Mouse (Mus musculus) liver, embryonic 13.5 days (tissue): Measurements from ENCODE around the gene Itgb3. TPM values are rescaled to one million over a fixed set of nuclear protein-coding genes. Genes with fewer than 3 reads are reported as not detected.

Experiments
- ATAC-seq: fragments of 200-750 bp; cut with Nextera tagmentation; 2 replicates; pipeline ENCODE4 v1.8.0; 2017; ENCODE audit warnings: low read depth, mild to moderate bottlenecking, moderate number of reproducible peaks, moderate library complexity
- DNase-seq: peaks from one replicate; pipeline ENCODE4 v3.0.0; 2022
- H3K27ac ChIP-seq: fragments of 300-500 bp; sonication (generic); 2 replicates; pipeline ENCODE4 v1.5.1; 2015; ENCODE audit warnings: moderate library complexity, mild to moderate bottlenecking, inconsistent platforms
- H3K27me3 ChIP-seq: fragments of 300-500 bp; sonication (generic); 2 replicates; pipeline ENCODE4 v1.6.1; 2015; ENCODE audit warnings: mild to moderate bottlenecking, inconsistent platforms
- H3K36me3 ChIP-seq: fragments of 300-500 bp; sonication (generic); 2 replicates; pipeline ENCODE4 v1.6.1; 2015; ENCODE audit warnings: mild to moderate bottlenecking, inconsistent platforms
- H3K4me1 ChIP-seq: fragments of 300-500 bp; sonication (generic); replicated peaks from 2 replicates; pipeline ENCODE4 v1.6.1; 2015; ENCODE audit warnings: inconsistent platforms
- H3K4me2 ChIP-seq: fragments of 300-500 bp; sonication (generic); 2 replicates; pipeline ENCODE4 v1.6.1; 2015; ENCODE audit warnings: inconsistent platforms, mild to moderate bottlenecking, moderate library complexity
- H3K4me3 ChIP-seq: fragments of 300-500 bp; sonication (generic); replicated peaks from 2 replicates; pipeline ENCODE4 v1.5.1; 2015; ENCODE audit warnings: mild to moderate bottlenecking, inconsistent platforms
- H3K9ac ChIP-seq: fragments of 300-500 bp; sonication (generic); 2 replicates; pipeline ENCODE4 v1.6.1; 2015; ENCODE audit warnings: mild to moderate bottlenecking, inconsistent platforms
- H3K9me3 ChIP-seq: fragments of 300-500 bp; sonication (generic); replicated peaks from 2 replicates; pipeline ENCODE4 v1.6.1; 2016; ENCODE audit warnings: inconsistent platforms
- WGBS: fragments of 180-500 bp; shearing (Covaris S2); methylation state at CpG from one replicate; pipeline ENCODE4 v1.1.7; 2015; ENCODE audit not compliant: insufficient replicate concordance; 5-methylcytosine and 5-hydroxymethylcytosine counted together
- polyA plus RNA-seq: library from polyadenylated mRNA; unstranded; fragments of >200 nt; fragmentation: Nextera tagmentation; extraction: Ambion mirVana; gene quantifications from 2 replicates; pipeline ENCODE4 v1.2.1, GENCODE M21; 2015

Itgb3 gene
- polyA plus RNA-seq, 1 experiment from 2014 or later = 16.5 TPM

- no peak for ATAC-seq
- H3K9me3 ChIP-seq = peaks cover 5% of the 10 kb centered on the region; the same call in 1 of the 2 replicates
Measured at GRCm38 (mm10) chr11:104663241-104663877, 55.6 kb downstream of the Itgb3 start.

DNA sequence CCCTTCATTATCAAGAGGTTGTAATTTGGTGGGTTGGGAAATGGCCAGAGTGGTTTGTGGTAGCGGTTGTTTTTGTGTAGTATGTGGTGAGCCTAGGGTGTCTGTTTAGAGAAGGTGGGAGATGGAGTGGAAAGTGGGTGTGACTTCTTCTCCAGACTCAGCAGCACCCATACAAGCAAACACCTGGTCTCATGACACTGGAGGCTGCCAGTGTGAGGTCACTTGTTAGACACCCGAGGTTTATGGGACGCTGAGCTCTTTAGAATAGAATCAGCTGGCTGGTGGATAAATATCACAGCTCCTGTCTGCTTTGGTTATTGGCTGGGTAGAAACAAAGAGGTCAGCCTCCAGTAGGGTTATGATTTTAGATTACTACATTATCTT, 56.1 kb downstream of the Itgb3 start:
- H3K9ac ChIP-seq = no peak overlapping the region
- DNase-seq = no peak

More at GRCm38 (mm10) chr11:104663241-104663877, 55.6 kb downstream of the Itgb3 start:
- H3K4me3 ChIP-seq = no peak overlapping the region
- WGBS = 63% methylated on average over 6 of the region's 6 CpGs
- peaks cover 26% of the 10 kb centered on the region for H3K4me1 ChIP-seq
- H3K36me3 ChIP-seq = peaks cover 6% of the 10 kb centered on the region
- no peak for DNase-seq
- H3K27ac ChIP-seq = no peak overlapping the region
- no peak overlapping the region for H3K9ac ChIP-seq
- H3K27me3 ChIP-seq = no peaks in the 10 kb centered on the region
- no peak overlapping the region for H3K4me2 ChIP-seq

GRCm38 (mm10) chr11:104664441-104664840, 56.6 kb downstream of the Itgb3 start:
- ATAC-seq = no peak
- peaks cover 6% of the 10 kb centered on the region for H3K36me3 ChIP-seq
- H3K9me3 ChIP-seq = peaks cover 5% of the 10 kb centered on the region; the same call in 1 of the 2 replicates
- peaks cover 26% of the 10 kb centered on the region for H3K4me1 ChIP-seq
- no peak overlapping the region for H3K27ac ChIP-seq
- H3K27me3 ChIP-seq = no peaks in the 10 kb centered on the region
- no peak overlapping the region for H3K4me3 ChIP-seq
- no peak overlapping the region for H3K4me2 ChIP-seq
- DNase-seq = no peak
- no peak overlapping the region for H3K9ac ChIP-seq

More for the DNA sequence above, 56.1 kb downstream of the Itgb3 start:
- Histone ChIP-seq H3K27ac (no peak overlapping the region), H3K36me3 (peaks cover 6% of the 10 kb centered on the region), H3K4me1 (peaks cover 26% of the 10 kb centered on the region), H3K4me3 (no peak overlapping the region), H3K9me3 (peaks cover 5% of the 10 kb centered on the region; the same call in 1 of the 2 replicates), H3K27me3 (no peaks in the 10 kb centered on the region), H3K4me2 (no peak overlapping the region)
- no peak for ATAC-seq
- 48% methylated on average over 3 of the region's 3 CpGs for WGBS

DNA sequence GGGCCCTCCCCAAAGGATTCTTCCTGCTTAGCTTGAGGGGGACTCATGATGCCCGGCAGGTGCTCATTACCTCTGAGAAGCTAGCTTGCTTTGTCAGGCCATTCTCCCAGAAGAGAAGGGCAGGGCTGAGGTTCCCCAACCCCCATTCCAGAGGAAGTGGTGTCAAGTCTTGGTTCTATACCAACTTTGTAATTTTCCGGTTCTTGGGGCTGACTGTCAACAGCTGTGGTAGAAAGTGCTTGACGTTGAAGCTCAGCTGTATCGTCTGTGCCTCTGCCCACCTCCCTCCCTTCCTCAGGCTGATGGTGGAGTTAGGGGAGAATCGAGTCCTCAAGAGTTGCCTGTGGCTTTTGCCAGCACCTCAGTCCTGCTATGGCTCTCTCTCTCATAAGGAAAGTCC, 59.6 kb downstream of the Itgb3 start:
- H3K4me1 ChIP-seq = peaks cover 6% of the 10 kb centered on the region; the same call in 1 of the 2 replicates
- H3K27ac ChIP-seq = no peak overlapping the region
- 44% methylated on average over 5 of the region's 5 CpGs for WGBS
- no peak for ATAC-seq
- no peaks in the 10 kb centered on the region for H3K36me3 ChIP-seq
- no peak overlapping the region for H3K4me3 ChIP-seq
- no peak overlapping the region for H3K4me2 ChIP-seq
- no peak for DNase-seq
- no peaks in the 10 kb centered on the region for H3K27me3 ChIP-seq
- no peaks in the 10 kb centered on the region for H3K9me3 ChIP-seq
- H3K9ac ChIP-seq = no peak overlapping the region

DNA sequence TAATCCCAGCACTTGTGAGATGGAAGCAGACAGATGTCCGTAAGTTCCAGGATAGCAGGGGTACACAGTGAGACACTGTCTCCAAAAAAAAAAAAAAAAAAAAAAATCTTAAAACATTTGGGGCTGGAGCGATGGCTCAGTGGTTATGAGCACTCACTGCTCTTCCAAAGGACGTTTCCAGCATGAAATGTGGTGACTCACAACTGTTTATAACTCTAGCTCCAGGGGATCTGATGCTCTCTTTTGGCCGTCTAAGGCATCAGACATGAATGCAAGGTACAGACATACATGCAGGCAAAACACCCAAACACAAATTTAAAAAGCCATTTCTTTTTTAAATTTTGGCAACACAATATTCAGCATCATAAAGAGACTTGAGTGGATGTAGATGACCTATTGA, 65.6 kb downstream of the Itgb3 start:
- DNase-seq (no peak), ATAC-seq (no peak)
- Histone ChIP-seq H3K27me3 (no peaks in the 10 kb centered on the region), H3K9me3 (no peaks in the 10 kb centered on the region), H3K4me3 (no peak overlapping the region), H3K4me1 (0 out of 2 replicates have a peak, but pooled peaks cover 3% of the 10 kb centered on the region), H3K9ac (no peak overlapping the region), H3K36me3 (no peaks in the 10 kb centered on the region), H3K27ac (no peak overlapping the region), H3K4me2 (no peak overlapping the region)
- 68% methylated on average over 4 of the region's 4 CpGs for WGBS

DNA sequence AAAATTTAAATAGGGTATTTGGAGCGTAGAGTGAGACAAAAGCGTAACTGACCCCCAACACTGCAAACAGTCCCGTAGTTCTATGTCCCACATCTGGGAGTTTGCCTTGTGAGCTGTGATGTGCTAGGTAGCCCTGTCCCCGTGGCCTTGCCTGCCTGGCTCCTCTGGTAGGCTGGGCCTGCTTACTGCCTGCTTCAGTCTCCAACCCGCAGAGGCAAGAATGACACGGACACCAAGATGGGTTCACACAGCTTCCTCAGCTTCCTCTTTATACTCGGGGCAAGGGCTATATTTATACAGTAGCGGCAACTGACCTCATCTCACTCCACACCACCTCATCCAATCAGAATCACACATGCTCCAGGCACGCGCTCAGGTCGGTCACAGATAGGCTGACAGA, 67.0 kb downstream of the Itgb3 start:
- Histone ChIP-seq H3K9ac (no peak overlapping the region), H3K4me3 (no peak overlapping the region), H3K9me3 (no peaks in the 10 kb centered on the region), H3K36me3 (no peaks in the 10 kb centered on the region), H3K27me3 (no peaks in the 10 kb centered on the region), H3K27ac (no peak overlapping the region), H3K4me2 (no peak overlapping the region), H3K4me1 (0 out of 2 replicates have a peak, but pooled peaks cover 3% of the 10 kb centered on the region)
- 77% methylated on average over 11 of the region's 11 CpGs for WGBS
- DNase-seq (no peak), ATAC-seq (no peak)

GRCm38 (mm10) chr11:104685548-104685947, 77.7 kb downstream of the Itgb3 start, which contains the start of gene Gm11639:
Gene Gm11639 (plus strand): TSS chr11:104685707.
- Histone ChIP-seq H3K4me2 (peak within 1 kb of the TSS; percentile 36), H3K27ac (no peak within 1 kb of the TSS), H3K27me3 (peaks cover 3% of the 10 kb centered on the region; the same call in 1 of the 2 replicates), H3K9ac (no peak within 1 kb of the TSS), H3K4me3 (0 out of 2 replicates have a peak within 1 kb of the TSS, but pooled peaks have one; percentile 12), H3K9me3 (no peaks in the 10 kb centered on the region), H3K36me3 (no peaks in the 10 kb centered on the region), H3K4me1 (no peaks in the 10 kb centered on the region)
- WGBS = 26% methylated on average over 23 of the region's 23 CpGs
- DNase-seq (peak; percentile 48), ATAC-seq (peak; percentile 59; the same call in 1 of the 2 replicates)

GRCm38 (mm10) chr11:104693235-104693634, 85.4 kb downstream of the Itgb3 start:
- Histone ChIP-seq H3K4me2 (no peak overlapping the region), H3K4me1 (no peaks in the 10 kb centered on the region), H3K9me3 (no peaks in the 10 kb centered on the region), H3K27ac (no peak overlapping the region), H3K36me3 (no peaks in the 10 kb centered on the region), H3K27me3 (no peaks in the 10 kb centered on the region), H3K9ac (no peak overlapping the region), H3K4me3 (no peak overlapping the region)
- 76% methylated on average over 6 of the region's 6 CpGs for WGBS
- DNase-seq (no peak), ATAC-seq (no peak)

- Histone ChIP-seq H3K9me3 (no peaks in the 10 kb centered on the region), H3K36me3 (no peaks in the 10 kb centered on the region), H3K9ac (no peak overlapping the region), H3K4me1 (no peaks in the 10 kb centered on the region), H3K27ac (no peak overlapping the region), H3K4me3 (no peak overlapping the region), H3K27me3 (no peaks in the 10 kb centered on the region), H3K4me2 (no peak overlapping the region)
- DNase-seq = no peak
- no peak for ATAC-seq
- 67% methylated on average over 15 of the region's 15 CpGs for WGBS
Measured at GRCm38 (mm10) chr11:104704097-104704496, 96.3 kb downstream of the Itgb3 start.

GRCm38 (mm10) chr11:104707084-104707483, 99.3 kb downstream of the Itgb3 start:
- Histone ChIP-seq H3K4me3 (no peak overlapping the region), H3K36me3 (no peaks in the 10 kb centered on the region), H3K27ac (no peak overlapping the region), H3K27me3 (no peaks in the 10 kb centered on the region), H3K9me3 (no peaks in the 10 kb centered on the region), H3K9ac (no peak overlapping the region), H3K4me2 (no peak overlapping the region), H3K4me1 (no peaks in the 10 kb centered on the region)
- DNase-seq = no peak
- 54% methylated on average over 2 of the region's 2 CpGs for WGBS
- no peak for ATAC-seq
